Mouse (Mus musculus) bone marrow, adult 2 months (tissue): Measurements from ENCODE around the gene Slamf1. TPM values are rescaled to one million over a fixed set of nuclear protein-coding genes. Genes with fewer than 3 reads are reported as not detected.
"Not testable (repeated sequence)": the region's sequence is repeated elsewhere in the genome, so short reads cannot be mapped to it uniquely, and the experiment has no call there.

ENCODE experiments used
- H3K27ac ChIP-seq: fragments of 200-500 bp; 2 replicates; pipeline ENCODE4 v1.5.1; 2012; ENCODE audit warnings: low read depth, mild to moderate bottlenecking, control low read depth, inconsistent platforms, low read length; ENCODE audit not compliant: control insufficient read depth, poor library complexity, insufficient read depth
- H3K4me1 ChIP-seq: fragments of 200-500 bp; 2 replicates; pipeline ENCODE4 v1.6.1; 2011; ENCODE audit warnings: low read length; ENCODE audit not compliant: control insufficient read depth, insufficient read depth
- H3K4me3 ChIP-seq: fragments of 200-500 bp; replicated peaks from 2 replicates; pipeline ENCODE3; 2011; ENCODE audit warnings: mild to moderate bottlenecking, low read depth, low read length, control low read depth; ENCODE audit not compliant: control insufficient read depth
- CTCF ChIP-seq: fragments of 200-500 bp; IDR thresholded peaks from 2 replicates; pipeline ENCODE4 v1.5.1; 2011; ENCODE audit warnings: low read length, control low read depth; ENCODE audit not compliant: control insufficient read depth, insufficient read depth
- POLR2A ChIP-seq: fragments of 200-500 bp; IDR thresholded peaks from 2 replicates; pipeline ENCODE4 v1.6.1; 2011; ENCODE audit warnings: low read depth, mild to moderate bottlenecking, control low read depth, low read length, borderline replicate concordance; ENCODE audit not compliant: control insufficient read depth
- WGBS: fragments of 180-500 bp; shearing (Covaris S2); methylation state at CpG from one replicate; pipeline ENCODE4 v1.1.7; 2018; 5-methylcytosine and 5-hydroxymethylcytosine counted together
- polyA plus RNA-seq: library from polyadenylated mRNA; stranded (reverse); fragments of >200 nt; gene quantifications from 2 replicates; pipeline ENCODE4 v1.2.4, GENCODE M21; 2011; ENCODE audit warnings: low replicate concordance; ENCODE audit not compliant: missing spikeins, insufficient read depth, insufficient read length

Gene Slamf1
- polyA plus RNA-seq, 1 experiment, result 11.7 TPM

GRCm38 (mm10) chr1:171789407-171789806 is 22.5 kb downstream of the Slamf1 start:
- H3K4me3 ChIP-seq, result no peak overlapping the region
- 48% methylated on average over 3 of the region's 3 CpGs for WGBS
- no peak overlapping the region for H3K27ac ChIP-seq
- no peaks in the 10 kb centered on the region; the same call in 1 of the 2 replicates for H3K4me1 ChIP-seq
- TF ChIP-seq POLR2A (no peak), CTCF (no peak)

GRCm38 (mm10) chr1:171791491-171791890 is 24.6 kb downstream of the Slamf1 start:
- 83% methylated on average over 3 of the region's 3 CpGs for WGBS
- TF ChIP-seq POLR2A (no peak), CTCF (no peak)

GRCm38 (mm10) chr1:171796185-171796584 is 29.3 kb downstream of the Slamf1 start:
- H3K4me1 ChIP-seq, result no peaks in the 10 kb centered on the region
- WGBS, result 15% methylated on average over 2 of the region's 2 CpGs
- H3K27ac ChIP-seq, result no peak overlapping the region
- H3K4me3 ChIP-seq, result no peak overlapping the region
- TF ChIP-seq CTCF (no peak), POLR2A (no peak)

More at GRCm38 (mm10) chr1:171791491-171791890, 24.6 kb downstream of the Slamf1 start:
- H3K27ac ChIP-seq, result no peak overlapping the region
- H3K4me3 ChIP-seq, result no peak overlapping the region
- H3K4me1 ChIP-seq, result no peaks in the 10 kb centered on the region

- H3K4me3 ChIP-seq, result no peak overlapping the region
- H3K27ac ChIP-seq, result no peak overlapping the region
- WGBS, result 55% methylated on average over 1 of the region's 1 CpGs
- no peaks in the 10 kb centered on the region for H3K4me1 ChIP-seq
- no peak for TF ChIP-seq CTCF
- TF ChIP-seq POLR2A, result no peak
These were observed 30.9 kb downstream of the Slamf1 start for GRCm38 (mm10) chr1:171797840-171798239.

GRCm38 (mm10) chr1:171799648-171800047 is 32.7 kb downstream of the Slamf1 start:
- WGBS, result 56% methylated on average over 4 of the region's 4 CpGs
- H3K4me1 ChIP-seq, result no peaks in the 10 kb centered on the region
- no peak overlapping the region for H3K27ac ChIP-seq
- TF ChIP-seq CTCF (no peak), POLR2A (no peak)
- H3K4me3 ChIP-seq, result no peak overlapping the region

- H3K4me1 ChIP-seq, H3K4me3 ChIP-seq, H3K27ac ChIP-seq: not testable (repeated sequence)
- WGBS, result 34% methylated on average over 1 of the region's 1 CpGs
These were observed 44.1 kb downstream of the Slamf1 start for GRCm38 (mm10) chr1:171811048-171811447.

GRCm38 (mm10) chr1:171815545-171816439 is 48.9 kb downstream of the Slamf1 start:
- Histone ChIP-seq H3K4me3 (no peak overlapping the region), H3K4me1 (no peaks in the 10 kb centered on the region; the same call in 1 of the 2 replicates), H3K27ac (no peak overlapping the region)
- WGBS, result 11% methylated on average over 8 of the region's 8 CpGs
- TF ChIP-seq POLR2A (no peak), CTCF (peak; percentile 23; the same call in 1 of the 2 replicates)

GRCm38 (mm10) chr1:171816991-171817390 is 50.1 kb downstream of the Slamf1 start:
- Histone ChIP-seq H3K4me1 (no peaks in the 10 kb centered on the region; the same call in 1 of the 2 replicates), H3K27ac (no peak overlapping the region), H3K4me3 (no peak overlapping the region)
- 13% methylated on average over 4 of the region's 4 CpGs for WGBS
- no peak for TF ChIP-seq POLR2A
- TF ChIP-seq CTCF, result no peak
